In genomic region chr11:99413247-99413646, GRCm38 (mm10) we compare ENCODE assay signal across 10 mouse cellular contexts. TPM values are rescaled to one million over a fixed set of nuclear protein-coding genes. Genes with fewer than 3 reads are reported as not detected.
A peak's percentile ranks its signal among the peaks of the same experiment; 100 is the strongest.
DNase-seq lines count a peak whose midpoint lies in the region; ATAC-seq and TF ChIP-seq lines count a peak whose summit lies in the region.
"Had no signal": no experiment of that assay in that cellular context is flagged by ENCODE, and none has a peak within 500 bp of the region (broad histone marks: within the 10 kb centered on the region; RNA-seq: fewer than 3 reads in every experiment).

No protein-coding gene starts in this region.

- H3K4me2 ChIP-seq in forebrain, embryonic 14.5 days (ENCODE audit: low read length) = no peak overlapping the region
- no peak overlapping the region for H3K4me2 ChIP-seq in liver, embryonic 11.5 days

- H3K36me3 ChIP-seq in forebrain, embryonic 14.5 days (ENCODE audit: control insufficient read depth, insufficient read depth, low read length) = no peaks in the 10 kb centered on the region
- no peaks in the 10 kb centered on the region for H3K36me3 ChIP-seq in forebrain, embryonic 10.5 days (replicated peaks)
- no peaks in the 10 kb centered on the region for H3K36me3 ChIP-seq in liver, adult 2 months (ENCODE audit: control insufficient read depth, insufficient read depth, low read length)
- H3K36me3 ChIP-seq in liver, embryonic 11.5 days (ENCODE audit: control insufficient read depth, insufficient read depth, low read length) = no peaks in the 10 kb centered on the region

- no peak overlapping the region for H3K9ac ChIP-seq in forebrain, embryonic 14.5 days (ENCODE audit: low read length)
- no peak overlapping the region for H3K9ac ChIP-seq in liver, adult 2 months (ENCODE audit: low read depth, low read length)
- H3K9ac ChIP-seq in liver, embryonic 11.5 days (ENCODE audit: low read depth, low read length) = no peak overlapping the region

- TF ChIP-seq POLR2A in liver, adult 2 months (IDR thresholded peaks at IDR 0.05; ENCODE audit: extremely low read depth, insufficient read depth, low read length) = no peak

- H3K27me3 ChIP-seq in forebrain, embryonic 14.5 days (replicated peaks; ENCODE audit: control insufficient read depth, insufficient read depth, low read length) = no peaks in the 10 kb centered on the region
- H3K27me3 ChIP-seq in forebrain, embryonic 10.5 days (ENCODE audit: poor library complexity, severe bottlenecking) = no peaks in the 10 kb centered on the region
- H3K27me3 ChIP-seq in liver, adult 2 months (ENCODE audit: control insufficient read depth, insufficient read depth, low read length) = peaks cover 2% of the 10 kb centered on the region; the same call in 1 of the 2 replicates
- H3K27me3 ChIP-seq in liver, embryonic 11.5 days (replicated peaks; ENCODE audit: control insufficient read depth, insufficient read depth, low read length) = no peaks in the 10 kb centered on the region
- H3K27me3 ChIP-seq: megakaryocyte, embryonic 14.5 days had no signal

- H3K9me3 ChIP-seq in forebrain, embryonic 14.5 days (replicated peaks; ENCODE audit: control insufficient read depth, low read length) = no peaks in the 10 kb centered on the region
- no peaks in the 10 kb centered on the region for H3K9me3 ChIP-seq in forebrain, embryonic 10.5 days
- no peaks in the 10 kb centered on the region for H3K9me3 ChIP-seq in liver, embryonic 11.5 days (ENCODE audit: control insufficient read depth, low read length)
- H3K9me3 ChIP-seq: megakaryocyte, embryonic 14.5 days had no signal

- WGBS in forebrain, embryonic 14.5 days = 20% methylated on average over 6 of the region's 6 CpGs
- WGBS in forebrain, embryonic 10.5 days = 25% methylated on average over 6 of the region's 6 CpGs
- 15% methylated on average over 6 of the region's 6 CpGs for WGBS in liver, adult 2 months
- WGBS in liver, embryonic 11.5 days = 14% methylated on average over 6 of the region's 6 CpGs

- no peak overlapping the region for H3K27ac ChIP-seq in forebrain, embryonic 14.5 days (ENCODE audit: low read depth, low read length)
- no peak overlapping the region for H3K27ac ChIP-seq in forebrain, embryonic 10.5 days
- no peak overlapping the region for H3K27ac ChIP-seq in liver, adult 2 months (replicated peaks; ENCODE audit: insufficient read depth, low read depth, low read length)
- H3K27ac ChIP-seq in liver, embryonic 11.5 days (ENCODE audit: low read depth, low read length) = no peak overlapping the region

- TF ChIP-seq CTCF in liver, adult 2 months (IDR thresholded peaks at IDR 0.05; ENCODE audit: low read depth, low read length) = no peak

- no peak overlapping the region for H3K4me3 ChIP-seq in forebrain, embryonic 14.5 days (ENCODE audit: low read depth, low read length)
- no peak overlapping the region for H3K4me3 ChIP-seq in forebrain, embryonic 10.5 days
- H3K4me3 ChIP-seq in liver, adult 2 months (ENCODE audit: insufficient read depth, low read depth, low read length) = no peak overlapping the region
- H3K4me3 ChIP-seq in liver, embryonic 11.5 days (ENCODE audit: low read depth, low read length) = no peak overlapping the region
- H3K4me3 ChIP-seq: megakaryocyte, embryonic 14.5 days had no signal

- ATAC-seq in forebrain, embryonic 14.5 days = no peak
- no peak for ATAC-seq in liver, embryonic 11.5 days (replicated peaks; ENCODE audit: low FRiP score)

- DNase-seq in forebrain, embryonic 14.5 days (ENCODE audit: low spot score) = peak; percentile 58
- no peak for DNase-seq in forebrain, embryonic 10.5 days (ENCODE audit: extremely low spot score, low spot score)
- peak; percentile 44 for DNase-seq in liver, adult 2 months (ENCODE audit: extremely low read depth, low read depth, low spot score)
- DNase-seq in liver, embryonic 11.5 days (ENCODE audit: low spot score) = no peak
- peak; percentile 58 for DNase-seq in R1 (ENCODE audit: low read depth, low spot score)
- peak; percentile 72 for DNase-seq in kidney, postnatal 10 days
- DNase-seq in right cerebral cortex, postnatal 14 days = peak; percentile 71
- DNase-seq in T-cell, adult 2 months (ENCODE audit: low spot score) = no peak

- H3K4me1 ChIP-seq in forebrain, embryonic 14.5 days (ENCODE audit: control insufficient read depth, insufficient read depth, low read length) = no peaks in the 10 kb centered on the region
- H3K4me1 ChIP-seq in forebrain, embryonic 10.5 days = no peaks in the 10 kb centered on the region
- H3K4me1 ChIP-seq in liver, adult 2 months (ENCODE audit: control insufficient read depth, insufficient read depth, low read length) = no peaks in the 10 kb centered on the region
- H3K4me1 ChIP-seq in liver, embryonic 11.5 days (replicated peaks; ENCODE audit: control insufficient read depth, insufficient read depth, low read length) = no peaks in the 10 kb centered on the region
- H3K4me1 ChIP-seq: megakaryocyte, embryonic 14.5 days had no signal

- H3K79me2 ChIP-seq in liver, adult 2 months (ENCODE audit: control insufficient read depth, insufficient read depth, low read length) = no peaks in the 10 kb centered on the region

RNA-seq across cellular contexts. Expression of gene Krt12, which starts 8.8 kb away (rescaled TPM):
- polyA plus RNA-seq in forebrain, embryonic 14.5 days (2014; fragmentation: Nextera tagmentation; extraction: Ambion mirVana) = 0.23 TPM in 1 of 2 replicates, not detected in the other
- polyA plus RNA-seq in forebrain, embryonic 10.5 days (2016; fragmentation: Nextera tagmentation; extraction: Ambion mirVana) = not detected in 2 replicates
- not detected in 2 replicates for total RNA-seq in liver, adult 2 months (2014; rRNA removed)
- not detected in 2 replicates for polyA plus RNA-seq in liver, adult 2 months (2012; rRNA removed)
- polyA plus RNA-seq in liver, embryonic 11.5 days (2014; fragmentation: Nextera tagmentation; extraction: Ambion mirVana) = not detected in 2 replicates
- total RNA-seq: heart, adult 18-20 months had no signal

RNA-seq across cellular contexts. Expression of gene Krt10, which starts 24.1 kb away (rescaled TPM):
- polyA plus RNA-seq in forebrain, embryonic 14.5 days (2014; fragmentation: Nextera tagmentation; extraction: Ambion mirVana) = 30.9 and 33.3 TPM in 2 replicates
- 20.6 and 22.0 TPM in 2 replicates for polyA plus RNA-seq in forebrain, embryonic 10.5 days (2016; fragmentation: Nextera tagmentation; extraction: Ambion mirVana)
- 0.37 and 0.87 TPM in 2 replicates for total RNA-seq in liver, adult 2 months (2014; rRNA removed)
- polyA plus RNA-seq in liver, adult 2 months (2012; rRNA removed) = 0.29 and 0.76 TPM in 2 replicates
- 10.0 and 13.1 TPM in 2 replicates for polyA plus RNA-seq in liver, embryonic 11.5 days (2014; fragmentation: Nextera tagmentation; extraction: Ambion mirVana)

RNA-seq across cellular contexts. Expression of gene Krt20, which starts 24.7 kb away (rescaled TPM):
- polyA plus RNA-seq in forebrain, embryonic 14.5 days (2014; fragmentation: Nextera tagmentation; extraction: Ambion mirVana) = not detected in 2 replicates
- 0.35 and 0.64 TPM in 2 replicates for polyA plus RNA-seq in forebrain, embryonic 10.5 days (2016; fragmentation: Nextera tagmentation; extraction: Ambion mirVana)
- 0.09 TPM in 1 of 2 replicates, not detected in the other for total RNA-seq in liver, adult 2 months (2014; rRNA removed)
- 0.04 and 0.15 TPM in 2 replicates for polyA plus RNA-seq in liver, adult 2 months (2012; rRNA removed)
- polyA plus RNA-seq in liver, embryonic 11.5 days (2014; fragmentation: Nextera tagmentation; extraction: Ambion mirVana) = 32.1 and 34.1 TPM in 2 replicates
- total RNA-seq: heart, adult 18-20 months had no signal

RNA-seq across cellular contexts. Expression of gene Krt28, which starts 38.5 kb away (rescaled TPM):
- polyA plus RNA-seq in forebrain, embryonic 14.5 days (2014; fragmentation: Nextera tagmentation; extraction: Ambion mirVana) = 0.17 and 0.34 TPM in 2 replicates
- polyA plus RNA-seq in forebrain, embryonic 10.5 days (2016; fragmentation: Nextera tagmentation; extraction: Ambion mirVana) = 0.22 and 0.36 TPM in 2 replicates
- total RNA-seq in liver, adult 2 months (2014; rRNA removed) = not detected in 2 replicates
- polyA plus RNA-seq in liver, adult 2 months (2012; rRNA removed) = not detected in 2 replicates
- 0.32 TPM in 1 of 2 replicates, not detected in the other for polyA plus RNA-seq in liver, embryonic 11.5 days (2014; fragmentation: Nextera tagmentation; extraction: Ambion mirVana)
- total RNA-seq: heart, adult 18-20 months had no signal

Comparison
In these comparisons a context has a peak if more than half of its experiments do, and no peak if none do; other contexts are left out.
1. DNase-seq: peak in forebrain, embryonic 14.5 days (single experiment), liver, adult 2 months (single experiment), R1 (single experiment), kidney, postnatal 10 days (single experiment) and right cerebral cortex, postnatal 14 days (single experiment); none in forebrain, embryonic 10.5 days (single experiment), liver, embryonic 11.5 days (single experiment) and T-cell, adult 2 months (single experiment).
2. RNA of gene Krt20, which starts 24.7 kb away (polyA plus RNA-seq): 32.1 to 34.1 TPM in liver, embryonic 11.5 days; 0.35 to 0.64 TPM in forebrain, embryonic 10.5 days, 0.04 to 0.15 TPM in liver, adult 2 months and not detected in forebrain, embryonic 14.5 days; every median in the first group is over 10 times any median in the second.